Mouse (Mus musculus) embryonic facial prominence, embryonic 12.5 days (tissue): ENCODE results near the gene Lmod1. TPM values are rescaled to one million over a fixed set of nuclear protein-coding genes. Genes with fewer than 3 reads are reported as not detected.

Experiments
- ATAC-seq: fragments of 200-750 bp; cut with Nextera tagmentation; 2 replicates; pipeline ENCODE4 v1.8.0; 2017; ENCODE audit not compliant: insufficient number of reproducible peaks, insufficient read depth, low FRiP score, low TSS enrichment
- H3K27ac ChIP-seq: fragments of 300-500 bp; sonication (generic); 2 replicates; pipeline ENCODE4 v1.5.1; 2016; ENCODE audit warnings: mild to moderate bottlenecking
- H3K27me3 ChIP-seq: fragments of 300-500 bp; sonication (generic); 2 replicates; pipeline ENCODE4 v1.6.1; 2016; ENCODE audit warnings: mild to moderate bottlenecking, moderate library complexity
- H3K36me3 ChIP-seq: fragments of 300-500 bp; sonication (generic); 2 replicates; pipeline ENCODE4 v1.6.1; 2016; ENCODE audit warnings: mild to moderate bottlenecking
- H3K4me1 ChIP-seq: fragments of 300-500 bp; sonication (generic); 2 replicates; pipeline ENCODE4 v1.6.1; 2016
- H3K4me2 ChIP-seq: fragments of 300-500 bp; sonication (generic); replicated peaks from 2 replicates; pipeline ENCODE4 v1.6.1; 2016; ENCODE audit warnings: mild to moderate bottlenecking, moderate library complexity
- H3K4me3 ChIP-seq: fragments of 300-500 bp; sonication (generic); 2 replicates; pipeline ENCODE4 v1.5.1; 2016; ENCODE audit warnings: mild to moderate bottlenecking
- H3K9ac ChIP-seq: fragments of 300-500 bp; sonication (generic); 2 replicates; pipeline ENCODE4 v1.6.1; 2016; ENCODE audit warnings: mild to moderate bottlenecking, moderate library complexity
- H3K9me3 ChIP-seq: fragments of 300-500 bp; sonication (generic); 2 replicates; pipeline ENCODE4 v1.6.1; 2016; ENCODE audit warnings: mild to moderate bottlenecking, moderate library complexity
- WGBS: fragments of 180-500 bp; shearing (Covaris S2); methylation state at CpG from one replicate; pipeline ENCODE4 v1.1.7; 2016; 5-methylcytosine and 5-hydroxymethylcytosine counted together
- polyA plus RNA-seq: library from polyadenylated mRNA; unstranded; fragments of >200 nt; fragmentation: Nextera tagmentation; extraction: Ambion mirVana; gene quantifications from 2 replicates; pipeline ENCODE4 v1.2.1, GENCODE M21; 2016

Lmod1 gene
- polyA plus RNA-seq = 0.50 and 0.87 TPM in 2 replicates

GRCm38 (mm10) chr1:135324571-135324970 is at the start of gene Lmod1:
Gene Lmod1 (plus strand): TSS chr1:135324807.
- WGBS = 12% methylated on average over 8 of the region's 8 CpGs
- ATAC-seq = peak; percentile 86
- Histone ChIP-seq H3K27ac (peak within 1 kb of the TSS; percentile 61; the same call in 1 of the 2 replicates), H3K4me3 (peak within 1 kb of the TSS; percentile 6; the same call in 1 of the 2 replicates), H3K4me2 (peak within 1 kb of the TSS; percentile 30), H3K4me1 (peaks cover 17% of the 10 kb centered on the region; the same call in 1 of the 2 replicates), H3K27me3 (no peaks in the 10 kb centered on the region), H3K36me3 (no peaks in the 10 kb centered on the region), H3K9me3 (no peaks in the 10 kb centered on the region), H3K9ac (peak within 1 kb of the TSS; percentile 12; the same call in 1 of the 2 replicates)

GRCm38 (mm10) chr1:135280646-135281045 is 44.0 kb upstream of the Lmod1 start:
- no peak for ATAC-seq
- no peak overlapping the region for H3K27ac ChIP-seq
- no peaks in the 10 kb centered on the region for H3K9me3 ChIP-seq
- no peak overlapping the region for H3K4me2 ChIP-seq
- no peak overlapping the region for H3K4me3 ChIP-seq
- no peaks in the 10 kb centered on the region for H3K27me3 ChIP-seq
- peaks cover 11% of the 10 kb centered on the region for H3K4me1 ChIP-seq
- no peak overlapping the region for H3K9ac ChIP-seq
- peaks cover 33% of the 10 kb centered on the region for H3K36me3 ChIP-seq
- 87% methylated on average over 9 of the region's 9 CpGs for WGBS

DNA sequence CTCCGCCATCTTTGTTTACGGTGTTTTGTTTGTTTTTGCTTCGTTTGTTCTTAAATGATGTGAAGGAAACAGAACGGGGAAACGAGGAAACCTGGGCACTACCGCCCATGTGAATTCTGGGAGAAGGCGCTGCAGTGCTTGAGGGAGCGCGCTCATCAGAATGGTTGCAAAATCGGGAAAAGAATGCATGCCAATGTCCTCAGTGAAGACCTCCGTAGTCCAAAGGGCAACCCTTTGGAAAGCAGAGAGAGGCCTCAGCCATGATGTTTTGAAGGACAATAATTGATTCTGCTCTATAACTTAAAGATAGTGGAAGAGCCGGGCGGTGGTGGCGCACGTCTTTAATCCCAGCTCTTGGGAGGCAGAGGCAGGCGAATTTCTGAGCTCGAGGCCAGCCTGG is 42.8 kb upstream of the Lmod1 start:
- H3K4me1 ChIP-seq = peaks cover 11% of the 10 kb centered on the region
- WGBS = 93% methylated on average over 17 of the region's 17 CpGs
- H3K9ac ChIP-seq = no peak overlapping the region
- H3K27me3 ChIP-seq = no peaks in the 10 kb centered on the region
- H3K4me2 ChIP-seq = no peak overlapping the region
- H3K4me3 ChIP-seq = no peak overlapping the region
- H3K9me3 ChIP-seq = no peaks in the 10 kb centered on the region
- no peak overlapping the region for H3K27ac ChIP-seq
- ATAC-seq = no peak
- H3K36me3 ChIP-seq = peaks cover 22% of the 10 kb centered on the region

- peak overlapping the region; percentile 83 for H3K4me2 ChIP-seq
- H3K9ac ChIP-seq = peak overlapping the region; percentile 88
- no peaks in the 10 kb centered on the region for H3K27me3 ChIP-seq
- no peaks in the 10 kb centered on the region for H3K9me3 ChIP-seq
- WGBS = 35% methylated on average over 13 of the region's 13 CpGs
- ATAC-seq = no peak
- peak overlapping the region; percentile 83 for H3K4me3 ChIP-seq
- peaks cover 11% of the 10 kb centered on the region for H3K4me1 ChIP-seq
- peaks cover 14% of the 10 kb centered on the region; the same call in 1 of the 2 replicates for H3K36me3 ChIP-seq
- peak overlapping the region; percentile 88; the same call in 1 of the 2 replicates for H3K27ac ChIP-seq
Observed at GRCm38 (mm10) chr1:135282536-135283286, 41.9 kb upstream of the Lmod1 start.

GRCm38 (mm10) chr1:135283287-135283825 is 41.3 kb upstream of the Lmod1 start:
- Histone ChIP-seq H3K4me3 (peak overlapping the region; percentile 83), H3K36me3 (peaks cover 8% of the 10 kb centered on the region; the same call in 1 of the 2 replicates), H3K27me3 (no peaks in the 10 kb centered on the region), H3K4me1 (peaks cover 11% of the 10 kb centered on the region), H3K27ac (peak overlapping the region; percentile 88), H3K9me3 (no peaks in the 10 kb centered on the region), H3K9ac (peak overlapping the region; percentile 88), H3K4me2 (peak overlapping the region; percentile 83)
- under 1% methylated on average over 48 of the region's 48 CpGs for WGBS
- ATAC-seq = peak; percentile 65

GRCm38 (mm10) chr1:135283826-135284291 is 40.7 kb upstream of the Lmod1 start, which contains the start of gene Rnpep:
Gene Rnpep (minus strand): TSS chr1:135284084.
- under 1% methylated on average over 39 of the region's 39 CpGs for WGBS
- H3K9me3 ChIP-seq = no peaks in the 10 kb centered on the region
- peaks cover 11% of the 10 kb centered on the region for H3K4me1 ChIP-seq
- ATAC-seq = peak; percentile 81
- 0 out of 2 replicates have a peak, but pooled peaks cover 3% of the 10 kb centered on the region for H3K36me3 ChIP-seq
- H3K4me3 ChIP-seq = peak within 1 kb of the TSS; percentile 83
- H3K27me3 ChIP-seq = no peaks in the 10 kb centered on the region
- peak within 1 kb of the TSS; percentile 88 for H3K27ac ChIP-seq
- H3K4me2 ChIP-seq = peak within 1 kb of the TSS; percentile 83
- H3K9ac ChIP-seq = peak within 1 kb of the TSS; percentile 88

GRCm38 (mm10) chr1:135286311-135286710 is 38.3 kb upstream of the Lmod1 start:
- WGBS = 55% methylated on average over 2 of the region's 2 CpGs
- Histone ChIP-seq H3K4me1 (peaks cover 11% of the 10 kb centered on the region), H3K4me2 (no peak overlapping the region), H3K36me3 (no peaks in the 10 kb centered on the region), H3K27ac (no peak overlapping the region), H3K4me3 (no peak overlapping the region), H3K9me3 (no peaks in the 10 kb centered on the region), H3K27me3 (no peaks in the 10 kb centered on the region), H3K9ac (no peak overlapping the region)
- ATAC-seq = no peak

DNA sequence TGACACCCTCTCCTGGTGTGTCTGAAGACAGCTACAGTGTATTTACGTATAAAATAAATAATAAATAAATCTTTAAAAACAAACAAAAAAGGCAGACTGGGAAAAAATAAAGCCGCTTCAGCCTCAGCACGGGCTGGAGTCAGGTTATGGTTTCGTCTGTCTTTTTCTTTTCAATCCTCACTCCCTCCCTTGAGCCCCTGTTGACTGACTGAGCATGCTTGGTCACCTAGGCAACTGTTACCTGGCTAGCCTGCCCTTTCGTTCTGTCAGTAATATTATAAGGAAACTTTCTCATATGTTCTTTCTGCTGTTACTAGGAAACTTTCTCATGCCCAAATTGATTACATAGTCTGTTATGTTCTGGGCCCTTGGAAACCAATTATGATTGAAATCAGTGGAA is 33.7 kb upstream of the Lmod1 start:
- no peak overlapping the region for H3K4me3 ChIP-seq
- no peaks in the 10 kb centered on the region for H3K9me3 ChIP-seq
- 80% methylated on average over 5 of the region's 5 CpGs for WGBS
- no peak for ATAC-seq
- H3K27me3 ChIP-seq = no peaks in the 10 kb centered on the region
- no peak overlapping the region for H3K9ac ChIP-seq
- peaks cover 12% of the 10 kb centered on the region for H3K36me3 ChIP-seq
- H3K4me2 ChIP-seq = no peak overlapping the region
- no peak overlapping the region for H3K27ac ChIP-seq
- H3K4me1 ChIP-seq = no peaks in the 10 kb centered on the region

GRCm38 (mm10) chr1:135311356-135311755 is 13.3 kb upstream of the Lmod1 start:
- H3K9ac ChIP-seq = no peak overlapping the region
- no peaks in the 10 kb centered on the region for H3K27me3 ChIP-seq
- H3K9me3 ChIP-seq = no peaks in the 10 kb centered on the region
- 68% methylated on average over 6 of the region's 6 CpGs for WGBS
- H3K4me1 ChIP-seq = peaks cover 14% of the 10 kb centered on the region
- H3K27ac ChIP-seq = no peak overlapping the region
- H3K4me2 ChIP-seq = no peak overlapping the region
- H3K4me3 ChIP-seq = no peak overlapping the region
- peaks cover 31% of the 10 kb centered on the region for H3K36me3 ChIP-seq
- no peak for ATAC-seq

- Histone ChIP-seq H3K9ac (no peak overlapping the region; the same call in 1 of the 2 replicates), H3K4me3 (peak overlapping the region; percentile 84), H3K36me3 (peaks cover 25% of the 10 kb centered on the region), H3K4me2 (peak overlapping the region; percentile 73), H3K9me3 (no peaks in the 10 kb centered on the region), H3K27ac (no peak overlapping the region), H3K4me1 (peaks cover 14% of the 10 kb centered on the region), H3K27me3 (no peaks in the 10 kb centered on the region)
- 90% methylated on average over 4 of the region's 4 CpGs for WGBS
- no peak for ATAC-seq
Observed at GRCm38 (mm10) chr1:135312201-135312600, 12.4 kb upstream of the Lmod1 start.

- WGBS = under 1% methylated on average over 51 of the region's 51 CpGs
- Histone ChIP-seq H3K4me1 (peaks cover 14% of the 10 kb centered on the region), H3K9ac (peak within 1 kb of the TSS; percentile 90), H3K36me3 (peaks cover 12% of the 10 kb centered on the region), H3K4me2 (peak within 1 kb of the TSS; percentile 73), H3K4me3 (peak within 1 kb of the TSS; percentile 84), H3K27ac (peak within 1 kb of the TSS; percentile 87), H3K9me3 (no peaks in the 10 kb centered on the region), H3K27me3 (no peaks in the 10 kb centered on the region)
- ATAC-seq = peak; percentile 98
Observed at GRCm38 (mm10) chr1:135313284-135314031, 11.1 kb upstream of the Lmod1 start, which contains the start of gene Timm17a. Gene Timm17a (minus strand): TSS chr1:135313778.
